Mouse (Mus musculus): ENCODE measurements at regions not wholly inside any gene's neighbourhood (a gene's known extent, or its start where the extent isn't known, plus 50 kb on each side); places are given as distances from the start of the nearest gene placed in this dataset.

DNA sequence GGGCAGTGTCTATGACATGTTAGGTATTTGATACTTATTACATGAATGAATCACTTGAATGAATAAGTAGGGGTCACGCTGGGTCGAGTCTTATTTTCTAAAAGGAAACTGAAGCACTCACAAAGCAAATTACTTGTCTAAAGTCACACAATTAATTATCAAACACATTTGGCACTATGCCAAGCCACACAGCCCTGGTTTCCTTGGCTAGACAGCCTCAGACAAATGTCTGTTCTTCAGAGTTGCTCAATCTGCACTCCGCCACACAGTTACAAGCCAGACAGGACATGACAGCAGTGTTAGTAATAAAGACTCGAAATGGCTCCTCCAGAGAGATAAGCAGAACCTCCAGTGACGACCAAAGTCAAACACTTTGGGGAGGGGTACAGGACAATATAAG is 627.2 kb upstream of the Kirrel3 start:
- no peaks in the 10 kb centered on the region for H3K9me3 ChIP-seq (ENCODE audit: control insufficient read depth, low read depth, low read length)
- H3K4me3 ChIP-seq (ENCODE audit: low read depth, low read length): no peak overlapping the region
- WGBS: 29% methylated on average over 5 of the region's 5 CpGs
- 0 out of 2 replicates have a peak, but pooled peaks cover 4% of the 10 kb centered on the region for H3K4me1 ChIP-seq (ENCODE audit: control insufficient read depth, insufficient read depth, low read length)
- no peak for ATAC-seq (ENCODE audit: insufficient number of reproducible peaks, insufficient read depth, low FRiP score, low read depth)
- no peak overlapping the region for H3K27ac ChIP-seq (ENCODE audit: low read length)
- H3K4me2 ChIP-seq (replicated peaks; ENCODE audit: low read depth, low read length): no peak overlapping the region
- H3K27me3 ChIP-seq (ENCODE audit: control insufficient read depth, insufficient read depth, low read length): no peaks in the 10 kb centered on the region
- no peaks in the 10 kb centered on the region for H3K36me3 ChIP-seq (ENCODE audit: control insufficient read depth, insufficient read depth, low read length)
- no peak overlapping the region for H3K9ac ChIP-seq (replicated peaks; ENCODE audit: low read depth, low read length)

- Histone ChIP-seq H3K4me3 (ENCODE audit: low read depth, low read length) (no peak overlapping the region), H3K27me3 (ENCODE audit: control insufficient read depth, insufficient read depth, low read length) (no peaks in the 10 kb centered on the region), H3K4me1 (ENCODE audit: control insufficient read depth, insufficient read depth, low read length) (no peaks in the 10 kb centered on the region), H3K36me3 (ENCODE audit: control insufficient read depth, insufficient read depth, low read length) (no peaks in the 10 kb centered on the region), H3K9me3 (ENCODE audit: control insufficient read depth, low read depth, low read length) (no peaks in the 10 kb centered on the region), H3K9ac (replicated peaks; ENCODE audit: low read depth, low read length) (no peak overlapping the region), H3K4me2 (replicated peaks; ENCODE audit: low read depth, low read length) (no peak overlapping the region), H3K27ac (ENCODE audit: low read length) (no peak overlapping the region)
- 83% methylated on average over 5 of the region's 5 CpGs for WGBS
- ATAC-seq (ENCODE audit: insufficient number of reproducible peaks, insufficient read depth, low FRiP score, low read depth): no peak
These were observed 617.0 kb upstream of the Kirrel3 start for GRCm38 (mm10) chr9:33868666-33869065.

DNA sequence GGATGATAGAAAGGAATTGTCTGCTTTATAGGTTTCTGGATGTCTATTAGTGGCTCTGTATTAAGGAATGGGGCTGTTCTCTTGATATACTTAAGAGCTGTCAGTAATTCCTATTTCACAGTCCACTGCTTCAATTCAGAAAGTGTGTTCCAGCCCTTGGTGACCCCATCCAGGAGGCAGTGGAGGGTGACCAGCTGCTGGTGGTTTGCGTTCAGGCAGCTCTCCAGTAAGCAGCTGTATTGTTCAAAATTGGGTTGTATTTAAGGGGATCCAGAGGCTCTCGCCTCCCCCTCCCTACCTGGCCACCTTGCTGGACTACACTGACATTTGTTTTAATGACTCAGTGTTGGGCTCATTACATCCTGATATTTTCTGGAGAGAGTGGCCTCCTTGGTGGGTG is 598.4 kb upstream of the Kirrel3 start:
- Histone ChIP-seq H3K9ac (replicated peaks; ENCODE audit: low read depth, low read length) (no peak overlapping the region), H3K4me2 (replicated peaks; ENCODE audit: low read depth, low read length) (no peak overlapping the region), H3K9me3 (ENCODE audit: control insufficient read depth, low read depth, low read length) (no peaks in the 10 kb centered on the region), H3K27ac (ENCODE audit: low read length) (no peak overlapping the region), H3K27me3 (ENCODE audit: control insufficient read depth, insufficient read depth, low read length) (no peaks in the 10 kb centered on the region), H3K4me3 (ENCODE audit: low read depth, low read length) (no peak overlapping the region), H3K36me3 (ENCODE audit: control insufficient read depth, insufficient read depth, low read length) (no peaks in the 10 kb centered on the region), H3K4me1 (ENCODE audit: control insufficient read depth, insufficient read depth, low read length) (no peaks in the 10 kb centered on the region)
- 69% methylated on average over 2 of the region's 2 CpGs for whole genome bisulfite sequencing
- ATAC-seq (ENCODE audit: insufficient number of reproducible peaks, insufficient read depth, low FRiP score, low read depth): no peak

DNA sequence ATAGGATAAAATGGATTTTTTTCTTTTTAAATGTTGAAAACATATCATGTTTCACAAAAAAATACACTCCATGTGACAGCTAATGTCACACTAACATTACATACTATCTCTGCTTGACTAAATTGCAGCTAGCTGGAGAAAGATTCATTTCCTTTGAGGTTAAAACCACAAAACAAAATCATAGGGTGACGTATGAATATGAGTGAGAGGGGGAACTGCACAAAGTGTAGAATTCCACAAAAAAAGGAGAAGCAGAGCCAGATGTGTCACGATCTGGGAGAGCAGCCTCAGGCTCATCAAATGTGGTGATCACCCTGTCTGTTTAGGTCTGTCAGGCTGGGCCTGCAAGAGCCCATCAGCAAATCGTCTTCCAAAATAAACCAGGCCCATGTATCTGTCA is 593.7 kb upstream of the Kirrel3 start:
- no peaks in the 10 kb centered on the region for H3K4me1 ChIP-seq (ENCODE audit: control insufficient read depth, insufficient read depth, low read length)
- no peak overlapping the region for H3K4me3 ChIP-seq (ENCODE audit: low read depth, low read length)
- ATAC-seq (ENCODE audit: insufficient number of reproducible peaks, insufficient read depth, low FRiP score, low read depth): no peak
- H3K27me3 ChIP-seq (ENCODE audit: control insufficient read depth, insufficient read depth, low read length): no peaks in the 10 kb centered on the region
- H3K27ac ChIP-seq (ENCODE audit: low read length): no peak overlapping the region; the same call in 1 of the 2 replicates
- no peaks in the 10 kb centered on the region for H3K9me3 ChIP-seq (ENCODE audit: control insufficient read depth, low read depth, low read length)
- WGBS: 40% methylated on average over 3 of the region's 3 CpGs
- no peaks in the 10 kb centered on the region for H3K36me3 ChIP-seq (ENCODE audit: control insufficient read depth, insufficient read depth, low read length)
- H3K9ac ChIP-seq (replicated peaks; ENCODE audit: low read depth, low read length): no peak overlapping the region
- no peak overlapping the region for H3K4me2 ChIP-seq (replicated peaks; ENCODE audit: low read depth, low read length)

GRCm38 (mm10) chr9:33901313-33902076 is 584.2 kb upstream of the Kirrel3 start:
- no peak overlapping the region for H3K27ac ChIP-seq (ENCODE audit: low read length)
- no peak overlapping the region for H3K4me3 ChIP-seq (ENCODE audit: low read depth, low read length)
- no peaks in the 10 kb centered on the region for H3K36me3 ChIP-seq (ENCODE audit: control insufficient read depth, insufficient read depth, low read length)
- no peak overlapping the region for H3K4me2 ChIP-seq (replicated peaks; ENCODE audit: low read depth, low read length)
- no peak overlapping the region for H3K9ac ChIP-seq (replicated peaks; ENCODE audit: low read depth, low read length)
- no peak for ATAC-seq (ENCODE audit: insufficient number of reproducible peaks, insufficient read depth, low FRiP score, low read depth)
- 0 out of 2 replicates have a peak, but pooled peaks cover 5% of the 10 kb centered on the region for H3K4me1 ChIP-seq (ENCODE audit: control insufficient read depth, insufficient read depth, low read length)
- WGBS: 40% methylated on average over 10 of the region's 10 CpGs
- H3K9me3 ChIP-seq (ENCODE audit: control insufficient read depth, low read depth, low read length): no peaks in the 10 kb centered on the region
- no peaks in the 10 kb centered on the region for H3K27me3 ChIP-seq (ENCODE audit: control insufficient read depth, insufficient read depth, low read length)

DNA sequence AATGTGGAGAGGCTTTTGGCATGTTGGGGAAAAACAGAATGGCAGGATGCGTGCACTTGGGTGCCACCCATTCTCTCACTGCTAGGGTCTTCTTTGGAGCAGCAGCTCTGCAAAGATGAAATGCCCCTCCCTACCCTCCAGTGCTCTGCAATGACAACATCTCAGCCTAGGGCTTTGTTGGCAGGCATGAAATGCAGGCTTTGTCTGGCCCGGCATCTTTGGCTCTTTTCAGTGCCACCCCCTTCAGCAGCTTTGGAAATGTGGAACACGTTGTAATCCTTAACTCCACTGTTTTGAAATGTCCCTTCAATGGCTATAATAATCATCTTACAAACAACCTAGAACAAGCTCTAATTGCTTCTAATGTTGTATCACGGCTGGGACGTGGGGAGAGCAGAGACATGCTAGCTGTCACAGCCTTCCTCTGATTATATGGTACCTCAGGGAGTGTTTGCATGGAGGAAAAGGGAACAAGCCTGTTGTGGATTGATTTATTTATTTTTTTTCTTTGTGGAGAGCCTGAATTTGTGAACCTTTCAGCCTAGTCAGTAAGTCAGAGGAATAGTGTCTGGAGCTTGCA is 581.6 kb upstream of the Kirrel3 start:
- Histone ChIP-seq H3K27ac (ENCODE audit: low read length) (no peak overlapping the region), H3K4me1 (ENCODE audit: control insufficient read depth, insufficient read depth, low read length) (0 out of 2 replicates have a peak, but pooled peaks cover 5% of the 10 kb centered on the region), H3K4me2 (replicated peaks; ENCODE audit: low read depth, low read length) (no peak overlapping the region), H3K27me3 (ENCODE audit: control insufficient read depth, insufficient read depth, low read length) (no peaks in the 10 kb centered on the region), H3K9me3 (ENCODE audit: control insufficient read depth, low read depth, low read length) (no peaks in the 10 kb centered on the region), H3K36me3 (ENCODE audit: control insufficient read depth, insufficient read depth, low read length) (no peaks in the 10 kb centered on the region), H3K9ac (replicated peaks; ENCODE audit: low read depth, low read length) (no peak overlapping the region), H3K4me3 (ENCODE audit: low read depth, low read length) (no peak overlapping the region)
- ATAC-seq (ENCODE audit: insufficient number of reproducible peaks, insufficient read depth, low FRiP score, low read depth): no peak
- WGBS: 60% methylated on average over 5 of the region's 5 CpGs

- H3K4me1 ChIP-seq (ENCODE audit: control insufficient read depth, insufficient read depth, low read length): no peaks in the 10 kb centered on the region
- H3K27ac ChIP-seq (ENCODE audit: low read length): no peak overlapping the region
- no peak overlapping the region for H3K4me2 ChIP-seq (replicated peaks; ENCODE audit: low read depth, low read length)
- WGBS: 73% methylated on average over 4 of the region's 4 CpGs
- no peaks in the 10 kb centered on the region for H3K27me3 ChIP-seq (ENCODE audit: control insufficient read depth, insufficient read depth, low read length)
- no peaks in the 10 kb centered on the region for H3K36me3 ChIP-seq (ENCODE audit: control insufficient read depth, insufficient read depth, low read length)
- no peak overlapping the region for H3K9ac ChIP-seq (replicated peaks; ENCODE audit: low read depth, low read length)
- no peak overlapping the region for H3K4me3 ChIP-seq (ENCODE audit: low read depth, low read length)
- H3K9me3 ChIP-seq (ENCODE audit: control insufficient read depth, low read depth, low read length): no peaks in the 10 kb centered on the region
- no peak for ATAC-seq (ENCODE audit: insufficient number of reproducible peaks, insufficient read depth, low FRiP score, low read depth)
These were observed 570.8 kb upstream of the Kirrel3 start for GRCm38 (mm10) chr9:33914919-33915318.

DNA sequence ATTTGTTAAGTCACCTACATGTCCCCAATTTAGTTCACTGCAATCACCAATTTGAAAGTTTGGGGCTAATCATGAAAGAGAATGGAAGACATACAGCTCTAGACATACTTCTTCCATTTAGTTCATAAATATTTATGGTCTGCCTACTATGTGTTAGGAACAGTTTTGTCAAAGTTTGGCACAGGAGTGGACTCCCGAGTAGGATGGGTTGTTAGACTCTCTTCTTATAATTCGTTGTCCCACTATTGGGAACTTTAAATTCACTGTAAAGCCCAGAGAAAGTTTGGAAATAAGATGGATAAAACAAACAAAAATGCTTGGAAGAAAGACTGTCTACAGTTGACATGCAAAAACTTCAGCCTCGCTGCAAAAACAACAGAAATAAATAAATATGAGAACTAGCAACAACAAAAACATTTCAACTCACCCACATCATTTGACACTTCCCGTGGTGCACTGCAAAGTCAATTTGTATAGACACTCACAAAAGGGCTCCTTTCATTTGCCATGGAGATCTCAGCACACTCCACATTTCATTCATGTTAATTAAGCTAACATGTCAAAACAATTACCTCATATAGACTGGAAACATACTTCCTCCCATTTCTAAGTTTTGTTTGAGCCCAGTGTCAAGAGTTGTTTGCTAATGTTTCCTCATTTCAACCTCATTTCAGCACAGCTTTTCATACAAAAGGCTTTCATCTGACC is 570.2 kb upstream of the Kirrel3 start:
- H3K27me3 ChIP-seq (ENCODE audit: control insufficient read depth, insufficient read depth, low read length): no peaks in the 10 kb centered on the region
- H3K4me2 ChIP-seq (replicated peaks; ENCODE audit: low read depth, low read length): no peak overlapping the region
- no peak overlapping the region for H3K27ac ChIP-seq (ENCODE audit: low read length)
- no peak overlapping the region for H3K9ac ChIP-seq (replicated peaks; ENCODE audit: low read depth, low read length)
- no peaks in the 10 kb centered on the region for H3K9me3 ChIP-seq (ENCODE audit: control insufficient read depth, low read depth, low read length)
- no peak overlapping the region for H3K4me3 ChIP-seq (ENCODE audit: low read depth, low read length)
- no peaks in the 10 kb centered on the region for H3K36me3 ChIP-seq (ENCODE audit: control insufficient read depth, insufficient read depth, low read length)
- 60% methylated on average over 4 of the region's 4 CpGs for WGBS
- H3K4me1 ChIP-seq (ENCODE audit: control insufficient read depth, insufficient read depth, low read length): no peaks in the 10 kb centered on the region
- no peak for ATAC-seq (ENCODE audit: insufficient number of reproducible peaks, insufficient read depth, low FRiP score, low read depth)

Measured in stomach, embryonic 14.5 days (tissue).